Mouse (Mus musculus): Measurements from ENCODE around the gene Yif1a. TPM values are rescaled to one million over a fixed set of nuclear protein-coding genes. Genes with fewer than 3 reads are reported as not detected.

The Yif1a gene
- polyA plus RNA-seq, 1 experiment, result 57.6 TPM

GRCm38 (mm10) chr19:5108702-5109101, 20.4 kb downstream of the Yif1a start:
- TF ChIP-seq MYOG (IDR thresholded peaks at IDR 0.05; ENCODE audit: control insufficient read depth, extremely low read depth, insufficient read length), result no peak
- no peak for TF ChIP-seq CEBPB (IDR thresholded peaks at IDR 0.05; ENCODE audit: low read depth)
- TF ChIP-seq FOSL1 (IDR thresholded peaks at IDR 0.05; ENCODE audit: insufficient read depth, low read length, poor library complexity, severe bottlenecking), result no peak
- no peak for TF ChIP-seq MAX (IDR thresholded peaks at IDR 0.05)
- no peak for TF ChIP-seq USF1 (IDR thresholded peaks at IDR 0.05; ENCODE audit: low read depth)
- no peak for TF ChIP-seq MYOD1 (IDR thresholded peaks at IDR 0.05; ENCODE audit: control insufficient read depth, insufficient read length, low read depth)
- no peak for TF ChIP-seq CTCF (IDR thresholded peaks at IDR 0.05; ENCODE audit: control insufficient read depth, insufficient read depth, insufficient read length)
- peaks cover 13% of the 10 kb centered on the region for H3K79me3 ChIP-seq (ENCODE audit: low read depth)
- H3ac ChIP-seq (ENCODE audit: control insufficient read depth, insufficient read length, low read depth), result no peak overlapping the region

GRCm38 (mm10) chr19:5109659-5110453, 21.5 kb downstream of the Yif1a start:
- H3K36me3 ChIP-seq (ENCODE audit: control insufficient read depth, insufficient read depth), result peaks cover 37% of the 10 kb centered on the region
- peaks cover 10% of the 10 kb centered on the region for H3K79me3 ChIP-seq (ENCODE audit: low read depth)
- TF ChIP-seq USF1 (IDR thresholded peaks at IDR 0.05; ENCODE audit: low read depth) (no peak), CTCF (IDR thresholded peaks at IDR 0.05; ENCODE audit: control insufficient read depth, insufficient read depth, insufficient read length) (no peak)

More at GRCm38 (mm10) chr19:5108702-5109101, 20.4 kb downstream of the Yif1a start:
- no peak overlapping the region for H3K4me3 ChIP-seq (ENCODE audit: insufficient read depth, poor library complexity, severe bottlenecking)
- no peaks in the 10 kb centered on the region for H3K27me3 ChIP-seq (ENCODE audit: control insufficient read depth, insufficient read depth, insufficient read length)
- peaks cover 48% of the 10 kb centered on the region for H3K36me3 ChIP-seq (ENCODE audit: control insufficient read depth, insufficient read depth)
- peaks cover 23% of the 10 kb centered on the region for H3K79me2 ChIP-seq (ENCODE audit: control insufficient read depth, insufficient read depth)

GRCm38 (mm10) chr19:5113783-5114182, 25.4 kb downstream of the Yif1a start:
- TF ChIP-seq FOSL1 (IDR thresholded peaks at IDR 0.05; ENCODE audit: insufficient read depth, low read length, poor library complexity, severe bottlenecking) (no peak), MYOD1 (IDR thresholded peaks at IDR 0.05; ENCODE audit: control insufficient read depth, insufficient read length, low read depth) (no peak), CTCF (IDR thresholded peaks at IDR 0.05; ENCODE audit: control insufficient read depth, insufficient read depth, insufficient read length) (no peak), MAX (IDR thresholded peaks at IDR 0.05) (no peak), MYOG (IDR thresholded peaks at IDR 0.05; ENCODE audit: control insufficient read depth, extremely low read depth, insufficient read length) (no peak), USF1 (IDR thresholded peaks at IDR 0.05; ENCODE audit: low read depth) (no peak), CEBPB (IDR thresholded peaks at IDR 0.05; ENCODE audit: low read depth) (no peak)
- Histone ChIP-seq H3K36me3 (ENCODE audit: control insufficient read depth, insufficient read depth) (peaks cover 33% of the 10 kb centered on the region), H3ac (ENCODE audit: control insufficient read depth, insufficient read length, low read depth) (no peak overlapping the region), H3K27me3 (ENCODE audit: control insufficient read depth, insufficient read depth, insufficient read length) (no peaks in the 10 kb centered on the region), H3K4me3 (ENCODE audit: insufficient read depth, poor library complexity, severe bottlenecking) (no peak overlapping the region), H3K79me3 (ENCODE audit: low read depth) (no peaks in the 10 kb centered on the region), H3K79me2 (ENCODE audit: control insufficient read depth, insufficient read depth) (peaks cover 10% of the 10 kb centered on the region)

More at GRCm38 (mm10) chr19:5109659-5110453, 21.5 kb downstream of the Yif1a start:
- H3K79me2 ChIP-seq (ENCODE audit: control insufficient read depth, insufficient read depth), result peaks cover 19% of the 10 kb centered on the region
- H3K27me3 ChIP-seq (ENCODE audit: control insufficient read depth, insufficient read depth, insufficient read length), result no peaks in the 10 kb centered on the region
- no peak overlapping the region for H3K4me3 ChIP-seq (ENCODE audit: insufficient read depth, poor library complexity, severe bottlenecking)
- H3ac ChIP-seq (ENCODE audit: control insufficient read depth, insufficient read length, low read depth), result no peak overlapping the region

- peak overlapping the region; percentile 89 for H3ac ChIP-seq (ENCODE audit: control insufficient read depth, insufficient read length, low read depth)
- H3K79me2 ChIP-seq (ENCODE audit: control insufficient read depth, insufficient read depth), result peaks cover 10% of the 10 kb centered on the region
- H3K36me3 ChIP-seq (ENCODE audit: control insufficient read depth, insufficient read depth), result peaks cover 3% of the 10 kb centered on the region
- TF ChIP-seq FOSL1 (IDR thresholded peaks at IDR 0.05; ENCODE audit: insufficient read depth, low read length, poor library complexity, severe bottlenecking), result no peak
- peak; percentile 97 for TF ChIP-seq CTCF (IDR thresholded peaks at IDR 0.05; ENCODE audit: control insufficient read depth, insufficient read depth, insufficient read length)
- peak; percentile 66 for TF ChIP-seq MAX (IDR thresholded peaks at IDR 0.05)
- H3K27me3 ChIP-seq (ENCODE audit: control insufficient read depth, insufficient read depth, insufficient read length), result no peaks in the 10 kb centered on the region
- peak overlapping the region; percentile 72 for H3K4me3 ChIP-seq (ENCODE audit: insufficient read depth, poor library complexity, severe bottlenecking)
- H3K79me3 ChIP-seq (ENCODE audit: low read depth), result no peaks in the 10 kb centered on the region
Measured at GRCm38 (mm10) chr19:5117494-5118383, 29.4 kb downstream of the Yif1a start.

- H3ac ChIP-seq (ENCODE audit: control insufficient read depth, insufficient read length, low read depth), result peak within 1 kb of the TSS; percentile 89
- H3K36me3 ChIP-seq (ENCODE audit: control insufficient read depth, insufficient read depth), result no peaks in the 10 kb centered on the region
- TF ChIP-seq FOSL1 (IDR thresholded peaks at IDR 0.05; ENCODE audit: insufficient read depth, low read length, poor library complexity, severe bottlenecking), result no peak
- TF ChIP-seq CTCF (IDR thresholded peaks at IDR 0.05; ENCODE audit: control insufficient read depth, insufficient read depth, insufficient read length), result no peak
- no peak for TF ChIP-seq USF1 (IDR thresholded peaks at IDR 0.05; ENCODE audit: low read depth)
- TF ChIP-seq MYOD1 (IDR thresholded peaks at IDR 0.05; ENCODE audit: control insufficient read depth, insufficient read length, low read depth), result no peak
- no peak for TF ChIP-seq MYOG (IDR thresholded peaks at IDR 0.05; ENCODE audit: control insufficient read depth, extremely low read depth, insufficient read length)
- TF ChIP-seq CEBPB (IDR thresholded peaks at IDR 0.05; ENCODE audit: low read depth), result no peak
- no peak for TF ChIP-seq MAX (IDR thresholded peaks at IDR 0.05)
- H3K79me3 ChIP-seq (ENCODE audit: low read depth), result no peaks in the 10 kb centered on the region
- peak within 1 kb of the TSS; percentile 72 for H3K4me3 ChIP-seq (ENCODE audit: insufficient read depth, poor library complexity, severe bottlenecking)
- H3K79me2 ChIP-seq (ENCODE audit: control insufficient read depth, insufficient read depth), result peaks cover 10% of the 10 kb centered on the region
- H3K27me3 ChIP-seq (ENCODE audit: control insufficient read depth, insufficient read depth, insufficient read length), result peaks cover under 1% of the 10 kb centered on the region
Measured at GRCm38 (mm10) chr19:5118384-5118698, 30.0 kb downstream of the Yif1a start, which contains the start of gene Klc2. Gene Klc2 (minus strand): TSS chr19:5118560.

Measured in C2C12 (cell line).